Mouse (Mus musculus) brain, embryonic 18.5 days (tissue): ENCODE measurements around the gene Hist1h2af.
"Not testable (repeated sequence)": the region's sequence is repeated elsewhere in the genome, so short reads cannot be mapped to it uniquely, and the experiment has no call there.

Source experiments
- DNase-seq: peaks from one replicate; pipeline ENCODE4 v3.0.0-alpha.2; 2012; ENCODE audit warnings: low read depth, low spot score

The Hist1h2af gene

DNA sequence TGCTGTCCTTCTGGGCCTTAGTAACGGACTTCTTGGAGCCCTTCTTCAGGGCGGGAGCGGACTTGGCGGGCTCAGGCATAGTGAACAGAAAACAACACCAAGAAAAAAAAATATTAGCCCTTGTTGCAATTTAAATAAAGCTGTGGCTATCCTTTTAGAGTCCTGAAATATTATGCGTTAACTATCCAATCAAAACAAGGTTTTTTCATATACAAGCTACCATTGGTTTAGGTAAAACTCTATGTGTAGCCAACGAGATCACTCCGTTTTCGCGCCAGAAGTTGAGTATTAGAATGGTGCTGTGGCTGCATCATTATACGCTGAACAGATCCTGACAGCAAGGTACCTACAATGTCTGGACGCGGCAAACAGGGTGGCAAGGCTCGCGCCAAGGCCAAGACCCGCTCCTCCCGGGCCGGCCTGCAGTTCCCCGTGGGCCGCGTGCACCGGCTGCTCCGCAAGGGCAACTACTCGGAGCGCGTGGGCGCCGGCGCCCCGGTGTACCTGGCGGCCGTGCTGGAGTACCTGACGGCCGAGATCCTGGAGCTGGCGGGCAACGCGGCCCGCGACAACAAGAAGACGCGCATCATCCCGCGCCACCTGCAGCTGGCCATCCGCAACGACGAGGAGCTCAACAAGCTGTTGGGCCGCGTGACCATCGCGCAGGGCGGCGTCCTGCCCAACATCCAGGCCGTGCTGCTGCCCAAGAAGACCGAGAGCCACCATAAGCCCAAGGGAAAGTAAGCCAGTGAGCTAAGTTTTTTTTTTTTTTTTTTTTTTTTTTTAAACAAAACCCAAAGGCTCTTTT lies at the start of gene Hist1h2af:
Gene Hist1h2af (plus strand): TSS at position 347 of the 808 bp plus-strand sequence.
- DNase-seq, result not testable (repeated sequence)

GRCm38 (mm10) chr13:23485271-23485670 lies 48.4 kb upstream of the Hist1h2af start:
- no peak for DNase-seq

DNA sequence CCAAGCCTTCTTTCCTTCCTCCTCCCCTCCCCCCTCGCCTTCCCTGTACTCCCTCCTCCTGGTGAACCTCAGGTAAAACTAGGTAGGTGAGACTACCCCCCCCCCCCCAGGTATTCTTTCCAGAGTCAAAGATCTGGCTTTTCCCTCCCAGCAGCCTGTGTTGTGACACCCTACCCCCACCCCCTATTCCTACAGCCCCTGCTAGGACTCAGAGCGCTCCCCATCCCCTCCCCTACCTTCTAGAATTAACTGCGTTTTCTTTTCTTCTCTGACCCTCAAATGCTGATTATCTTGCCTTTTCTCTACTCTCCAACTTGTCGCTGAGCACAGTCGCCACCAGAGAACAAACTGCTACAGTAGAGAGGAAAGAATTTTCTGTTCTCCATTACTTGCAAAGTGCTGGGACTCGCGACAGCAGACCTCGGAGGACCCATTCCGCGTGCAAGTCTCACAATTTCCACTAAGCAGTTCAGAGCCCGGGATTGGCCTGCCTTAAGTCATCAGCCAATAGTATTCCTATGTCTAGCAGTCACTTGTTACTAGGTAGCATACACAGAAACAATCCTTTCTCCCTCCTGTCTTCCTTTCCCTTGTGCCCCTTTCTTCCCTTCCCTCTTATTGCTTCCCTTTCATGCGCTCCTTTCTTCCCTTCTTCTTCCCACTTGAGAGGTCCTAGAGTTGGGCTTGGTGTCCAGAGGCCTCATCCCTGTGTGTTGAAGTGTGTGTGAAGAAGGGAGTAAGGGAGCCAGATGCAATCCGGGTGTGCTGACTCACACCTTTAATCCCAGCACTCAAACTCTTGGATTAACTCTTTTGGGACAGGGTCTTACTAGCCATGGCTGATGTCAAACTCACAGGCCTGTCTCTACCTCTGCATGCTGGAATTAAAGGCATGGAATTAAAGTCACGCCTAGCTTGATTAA lies 45.0 kb upstream of the Hist1h2af start, which contains the start of gene Btn2a2:
Gene Btn2a2 (minus strand): TSS at position 458 of the 923 bp plus-strand sequence.
- DNase-seq, result peak; percentile 75

GRCm38 (mm10) chr13:23490863-23491262 lies 42.8 kb upstream of the Hist1h2af start:
- no peak for DNase-seq

- DNase-seq, result no peak
These were observed 42.4 kb upstream of the Hist1h2af start for GRCm38 (mm10) chr13:23491263-23491662.

DNA sequence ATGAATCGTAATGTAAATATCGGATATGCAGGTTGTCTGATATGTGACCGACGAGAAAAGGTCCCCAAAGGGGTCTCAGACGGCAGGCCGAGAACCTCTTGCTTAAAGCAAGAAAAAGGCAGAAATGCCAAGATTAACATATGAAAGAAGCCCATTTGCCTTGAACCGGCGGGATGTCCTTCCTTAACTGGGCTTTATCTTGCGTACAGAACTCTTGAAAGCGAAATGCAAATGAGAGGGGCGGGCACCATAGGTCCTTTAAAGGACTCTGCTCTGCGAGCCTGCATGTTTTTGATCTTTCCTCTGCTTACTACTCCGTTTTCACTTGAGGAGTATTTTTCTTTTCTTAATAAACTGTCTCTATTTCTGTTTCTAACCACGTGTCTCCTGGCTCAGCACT lies 41.7 kb upstream of the Hist1h2af start:
- no peak for DNase-seq

DNA sequence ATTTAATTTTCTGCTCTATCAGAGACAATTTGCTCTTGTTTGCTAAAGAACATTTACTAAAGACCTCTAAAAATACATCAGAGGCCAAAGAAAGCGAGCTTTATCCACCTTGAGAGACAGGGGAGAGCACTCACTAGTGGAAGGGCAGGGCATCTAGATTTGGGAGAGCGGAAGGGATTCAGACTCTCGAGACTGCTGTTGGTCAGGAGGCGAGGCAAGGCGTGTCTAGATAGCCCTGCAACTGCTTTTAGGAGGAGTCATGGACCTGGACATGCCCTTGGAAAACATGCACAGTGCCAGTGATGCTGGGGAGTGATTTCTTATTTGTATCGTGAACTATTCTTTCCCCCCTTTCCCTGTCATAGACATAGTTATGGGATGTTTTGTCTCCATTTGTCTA lies 38.2 kb upstream of the Hist1h2af start:
- DNase-seq, result no peak

GRCm38 (mm10) chr13:23497656-23498321 lies 35.9 kb upstream of the Hist1h2af start:
- no peak for DNase-seq

DNA sequence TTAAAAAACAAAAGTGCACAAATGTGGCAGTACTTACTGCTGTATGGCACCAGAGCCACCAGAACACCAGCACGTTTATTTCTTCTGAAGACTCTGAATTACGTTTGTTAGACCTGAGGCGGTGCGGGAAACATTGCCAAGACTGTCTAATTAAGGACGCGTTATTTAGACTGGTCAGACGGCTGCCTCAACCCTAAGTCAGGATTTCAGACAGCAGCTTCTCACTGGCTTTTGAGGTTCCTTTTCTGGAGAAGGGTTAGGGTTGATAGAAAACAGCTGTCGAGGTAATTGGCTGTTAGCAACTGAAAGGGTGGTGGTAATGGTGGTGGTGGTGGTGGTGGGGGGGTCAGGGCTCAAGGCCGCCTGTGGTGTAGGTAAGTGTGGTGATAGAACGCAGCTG lies 35.1 kb upstream of the Hist1h2af start:
- no peak for DNase-seq

GRCm38 (mm10) chr13:23499943-23500342 lies 33.8 kb upstream of the Hist1h2af start:
- no peak for DNase-seq

DNA sequence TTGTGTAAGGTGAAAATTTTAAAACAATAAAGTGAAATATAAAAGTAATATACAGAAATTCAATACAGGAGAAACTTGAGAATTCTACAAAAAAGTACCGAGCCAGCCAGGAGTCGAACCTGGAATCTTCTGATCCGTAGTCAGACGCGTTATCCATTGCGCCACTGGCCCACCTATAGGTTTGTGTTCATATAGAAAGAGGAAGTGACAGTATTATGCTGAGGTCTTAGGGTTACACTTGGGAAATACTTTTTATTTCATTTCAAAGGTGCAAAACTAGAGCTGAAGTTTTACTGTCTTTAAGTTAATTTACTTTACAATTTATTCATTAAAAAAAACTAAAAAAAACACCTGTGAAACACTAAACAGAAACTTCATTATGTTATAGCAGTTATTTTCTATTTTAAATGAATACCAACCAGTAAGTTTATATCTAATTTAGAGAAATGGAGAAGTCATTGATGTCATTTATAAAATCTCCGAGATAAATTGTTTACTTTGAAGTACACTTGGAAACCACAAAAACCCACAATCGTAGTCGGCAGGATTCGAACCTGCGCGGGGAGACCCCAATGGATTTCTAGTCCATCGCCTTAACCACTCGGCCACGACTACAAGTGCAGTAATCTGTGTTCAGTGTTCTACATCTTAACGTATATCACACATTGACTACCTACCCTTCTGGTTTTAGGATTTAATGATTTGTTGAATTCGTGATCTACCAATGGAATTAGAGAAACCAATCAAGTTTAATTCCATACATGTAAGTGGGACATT lies 33.1 kb upstream of the Hist1h2af start:
- DNase-seq, result no peak

GRCm38 (mm10) chr13:23501511-23501910 lies 32.2 kb upstream of the Hist1h2af start:
- no peak for DNase-seq

DNA sequence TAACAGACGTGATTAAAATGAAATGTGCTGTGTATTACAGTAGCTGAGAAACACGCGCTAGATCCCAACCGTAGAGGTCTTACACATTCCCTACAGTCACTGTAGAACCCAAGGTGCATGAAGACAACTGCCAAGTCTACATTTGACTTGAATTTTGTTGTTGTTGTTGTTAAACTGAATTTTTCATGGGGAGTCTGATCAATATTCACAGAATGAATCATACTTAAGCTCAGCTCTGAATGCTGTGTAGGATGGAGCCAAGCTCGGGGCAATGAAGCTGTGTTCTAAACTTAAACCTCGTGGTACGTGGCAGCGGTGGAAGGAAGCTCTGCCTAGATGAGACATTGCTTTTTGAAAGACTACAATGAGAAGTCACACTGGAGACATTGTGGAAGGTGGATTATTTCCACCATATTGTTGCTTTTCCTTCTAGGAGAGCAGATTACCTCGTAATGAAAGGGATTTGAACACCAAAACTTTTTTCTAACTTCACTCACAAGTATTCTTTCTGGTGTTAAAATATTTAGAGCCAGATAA lies 31.6 kb upstream of the Hist1h2af start:
- DNase-seq, result no peak

GRCm38 (mm10) chr13:23502916-23503315 lies 30.8 kb upstream of the Hist1h2af start:
- DNase-seq, result no peak

- no peak for DNase-seq
These were observed 29.9 kb upstream of the Hist1h2af start for GRCm38 (mm10) chr13:23503797-23504196.

GRCm38 (mm10) chr13:23505662-23506345 lies 27.9 kb upstream of the Hist1h2af start:
- no peak for DNase-seq

- no peak for DNase-seq
These were observed 27.4 kb upstream of the Hist1h2af start for GRCm38 (mm10) chr13:23506351-23506750.

DNA sequence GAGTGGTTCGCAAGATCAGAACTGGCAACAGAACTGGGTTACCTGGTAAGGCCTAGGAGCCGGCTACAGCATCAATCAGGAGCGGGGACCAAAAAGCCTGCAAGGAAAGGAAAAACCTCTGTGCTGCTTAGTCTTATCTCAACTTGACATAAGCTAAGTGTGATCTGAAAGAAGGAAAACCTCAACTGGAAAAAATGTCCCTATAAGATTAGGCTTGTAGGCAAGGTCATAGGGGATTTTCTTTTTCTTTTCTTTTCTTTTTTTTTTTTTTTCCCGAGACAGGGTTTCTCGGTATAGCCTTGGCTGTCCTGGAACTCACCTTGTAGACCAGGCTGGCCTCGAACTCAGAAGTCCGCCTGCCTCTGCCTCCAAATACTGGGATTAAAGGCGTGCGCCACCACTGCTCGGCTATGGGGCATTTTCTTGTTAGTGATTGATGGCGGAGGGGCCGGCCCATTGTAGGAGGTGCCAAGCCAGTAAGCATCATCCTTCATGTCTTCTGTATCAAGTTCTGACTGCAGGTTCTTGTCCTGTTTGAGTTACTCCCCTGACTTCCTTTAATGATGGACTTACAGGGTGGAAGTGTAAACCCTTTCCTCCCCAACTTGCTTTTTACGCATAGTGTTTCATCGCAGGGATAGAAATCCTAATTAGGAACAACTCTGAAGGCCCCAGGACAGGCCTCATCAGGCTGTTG lies 26.7 kb upstream of the Hist1h2af start:
- no peak for DNase-seq

DNA sequence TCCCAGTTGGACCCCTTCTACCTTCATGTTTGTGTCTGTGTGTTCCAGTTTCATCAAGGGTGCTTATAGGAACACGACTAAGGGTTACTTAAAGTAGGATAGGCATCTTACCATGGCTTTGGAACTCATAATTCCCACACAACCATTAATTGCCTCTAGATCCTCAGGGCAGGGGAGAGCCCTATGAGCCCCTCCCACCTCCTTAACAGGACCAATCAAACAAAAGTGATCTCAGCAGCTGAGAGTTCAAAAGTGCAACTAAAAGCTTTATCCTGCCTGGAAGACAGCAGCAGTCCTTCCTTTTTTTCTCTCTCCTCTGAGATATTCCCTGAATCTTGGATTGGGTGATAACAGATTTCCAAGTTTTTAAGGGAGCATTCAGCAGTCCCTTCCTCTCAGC lies 23.6 kb upstream of the Hist1h2af start:
- no peak for DNase-seq

GRCm38 (mm10) chr13:23513517-23513916 lies 20.2 kb upstream of the Hist1h2af start:
- no peak for DNase-seq
